Mouse (Mus musculus) spleen, adult 2 months (tissue): ENCODE data around the gene Srsf12.

Experiments used
- CTCF ChIP-seq: fragments of 200-500 bp; IDR thresholded peaks from 2 replicates; pipeline ENCODE4 v1.5.1; 2011; ENCODE audit warnings: mild to moderate bottlenecking, inconsistent platforms; ENCODE audit not compliant: insufficient read depth, insufficient read length, insufficient replicate concordance; ENCODE audit errors: extremely low read depth
- POLR2A ChIP-seq: fragments of 200-500 bp; IDR thresholded peaks from 2 replicates; pipeline ENCODE4 v1.6.1; 2011; ENCODE audit warnings: low read depth, low read length, inconsistent platforms

- TF ChIP-seq CTCF (no peak), POLR2A (no peak)
Observed at GRCm38 (mm10) chr4:33183477-33183876, 25.3 kb upstream of the Srsf12 start.
